Mouse (Mus musculus): Measurements from ENCODE around the gene Mctp1. TPM values are rescaled to one million over a fixed set of nuclear protein-coding genes. Genes with fewer than 3 reads are reported as not detected.

Mctp1 gene
- polyA plus RNA-seq, 1 experiment from 2014 or later: 0.10 TPM

- ChIA-PET CTCF (interaction anchor here (0.8 kb wide), 1 partner anchor 16 kb away, joined by 3 read pairs; no protein-coding TSS in a partner anchor), POLR2A (no interaction called here)
- DNase-seq (ENCODE audit: low read depth, low spot score) (no peak), ATAC-seq (no peak)
- H3K27me3 ChIP-seq: peaks cover 20% of the 10 kb centered on the region
- no peak for TF ChIP-seq CTCF (IDR thresholded peaks at IDR 0.05)
- in situ Hi-C loops (cut with MboI; ENCODE audit: low pct_unique_long_range_greater_than_20kb): no loop called here
These were observed 443.4 kb downstream of the Mctp1 start for GRCm38 (mm10) chr13:76827738-76828137.

DNA sequence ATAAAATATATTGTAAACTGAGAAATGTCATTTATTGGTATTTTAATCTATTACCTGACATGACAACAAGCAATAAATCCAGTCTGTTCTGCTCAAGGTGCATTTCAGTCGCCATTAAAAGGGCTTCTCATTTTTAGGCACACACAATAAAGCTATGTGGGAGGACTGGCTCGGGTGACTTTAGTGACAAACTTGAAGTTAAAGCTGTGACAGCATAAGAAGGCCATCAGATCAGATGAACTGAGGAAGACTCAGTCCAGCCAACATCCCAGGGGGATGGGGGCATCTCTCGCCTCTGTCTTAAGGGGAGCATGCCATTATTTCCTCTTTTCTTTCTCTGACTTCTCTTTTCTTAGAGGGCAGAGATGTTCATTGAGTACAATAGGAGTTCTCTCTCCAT, 453.7 kb downstream of the Mctp1 start:
- in situ Hi-C loops (cut with MboI; ENCODE audit: low pct_unique_long_range_greater_than_20kb): no loop called here
- ATAC-seq: no peak
- ChIA-PET POLR2A (no interaction called here), CTCF (no interaction called here)
- no peak for DNase-seq (ENCODE audit: low read depth, low spot score)
- peaks cover 19% of the 10 kb centered on the region for H3K27me3 ChIP-seq
- no peak for TF ChIP-seq CTCF (IDR thresholded peaks at IDR 0.05)

- POLR2A ChIA-PET: no interaction called here
- H3K27me3 ChIP-seq: peaks cover 19% of the 10 kb centered on the region
- CTCF ChIA-PET: no interaction called here
- in situ Hi-C loops (cut with MboI; ENCODE audit: low pct_unique_long_range_greater_than_20kb): loop anchor here (10.0 kb wide), 1 partner anchor 1344 kb away; no protein-coding TSS in a partner anchor
- no peak for TF ChIP-seq CTCF (IDR thresholded peaks at IDR 0.05)
- ATAC-seq (no peak), DNase-seq (ENCODE audit: low read depth, low spot score) (no peak)
These were observed 456.4 kb downstream of the Mctp1 start for GRCm38 (mm10) chr13:76840712-76841111.

DNA sequence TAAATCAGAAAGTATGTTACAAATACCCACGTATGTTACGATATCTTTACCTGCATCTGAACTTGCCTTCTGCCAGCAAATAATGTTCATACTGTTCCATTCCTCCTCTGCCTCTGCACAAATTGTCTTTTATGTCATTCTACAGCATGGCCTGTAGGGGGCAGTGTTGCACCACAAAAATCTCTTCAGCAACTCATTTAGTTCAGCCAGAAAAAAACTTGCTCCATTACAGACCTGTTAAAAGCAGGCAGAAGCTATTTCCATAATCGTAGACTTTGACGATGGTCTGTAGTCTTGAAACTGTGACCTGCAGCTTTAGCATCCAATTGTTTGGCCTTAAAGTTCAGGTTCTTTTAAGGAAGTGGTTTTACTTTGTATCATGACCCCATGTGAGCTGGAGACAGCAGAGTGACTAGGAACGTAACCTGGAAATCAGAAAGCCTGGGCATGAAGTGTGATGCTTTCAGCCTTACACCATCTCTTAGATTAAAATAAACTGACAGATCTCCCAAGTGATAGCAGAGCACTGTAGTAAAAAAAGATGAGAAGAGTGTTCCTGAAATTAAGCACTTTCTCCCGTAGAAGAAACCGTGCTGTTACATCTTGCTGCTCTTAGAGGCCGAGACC, 460.4 kb downstream of the Mctp1 start:
- ATAC-seq: peak; percentile 51
- CTCF ChIA-PET: interaction anchor here (0.6 to 3.6 kb wide), 9 partner anchors 11 to 485 kb away, joined by 3 to 15 read pairs (median 5); no protein-coding TSS in a partner anchor
- in situ Hi-C loops (cut with MboI; ENCODE audit: low pct_unique_long_range_greater_than_20kb): loop anchor here (10.0 kb wide), 1 partner anchor 1340 kb away; no protein-coding TSS in a partner anchor

DNA sequence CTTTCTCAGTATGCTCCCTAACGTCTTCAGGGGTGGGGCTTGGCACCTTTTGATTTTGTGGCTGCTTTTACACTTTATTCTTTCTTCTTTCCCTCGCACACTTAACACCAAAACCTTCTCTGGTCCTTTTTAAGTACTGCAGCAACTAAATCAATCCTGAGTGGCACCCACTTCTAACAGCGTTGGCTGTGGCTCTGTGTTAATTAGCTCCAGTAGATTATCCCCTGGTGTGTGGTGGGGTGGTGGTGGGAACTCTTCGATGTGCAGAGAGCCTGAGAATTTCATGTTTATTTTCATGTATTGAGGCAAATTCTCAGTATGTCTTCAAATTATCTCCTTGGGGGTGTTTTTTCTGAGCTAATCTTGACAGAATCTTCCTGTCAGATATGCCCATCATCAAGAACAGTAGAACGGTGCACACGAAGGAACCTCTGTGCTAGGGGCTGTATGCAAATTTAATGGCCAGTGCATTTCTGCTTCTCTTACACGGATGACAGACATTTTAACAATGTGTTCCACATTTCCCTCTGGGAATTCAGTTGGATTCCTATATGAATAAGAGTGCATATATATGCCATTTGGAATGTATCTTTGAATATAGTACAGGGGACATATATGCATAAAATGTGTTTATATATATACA, 466.2 kb downstream of the Mctp1 start:
- ChIA-PET CTCF (no interaction called here), POLR2A (no interaction called here)
- TF ChIP-seq CTCF (IDR thresholded peaks at IDR 0.05): no peak
- DNase-seq (ENCODE audit: low read depth, low spot score): no peak
- no peak for ATAC-seq
- in situ Hi-C loops (cut with MboI; ENCODE audit: low pct_unique_long_range_greater_than_20kb): no loop called here
- peaks cover 3% of the 10 kb centered on the region for H3K27me3 ChIP-seq

More for the DNA sequence above, 460.4 kb downstream of the Mctp1 start:
- peak; percentile 64 for TF ChIP-seq CTCF (IDR thresholded peaks at IDR 0.05)
- no peak for DNase-seq (ENCODE audit: low read depth, low spot score)
- peaks cover 5% of the 10 kb centered on the region for H3K27me3 ChIP-seq
- POLR2A ChIA-PET: no interaction called here

GRCm38 (mm10) chr13:76854306-76854705, 470.0 kb downstream of the Mctp1 start:
- ChIA-PET CTCF (no interaction called here), POLR2A (no interaction called here)
- TF ChIP-seq CTCF (IDR thresholded peaks at IDR 0.05): no peak
- DNase-seq (ENCODE audit: low read depth, low spot score) (no peak), ATAC-seq (no peak)
- in situ Hi-C loops (cut with MboI; ENCODE audit: low pct_unique_long_range_greater_than_20kb): no loop called here
- peaks cover 12% of the 10 kb centered on the region for H3K27me3 ChIP-seq

DNA sequence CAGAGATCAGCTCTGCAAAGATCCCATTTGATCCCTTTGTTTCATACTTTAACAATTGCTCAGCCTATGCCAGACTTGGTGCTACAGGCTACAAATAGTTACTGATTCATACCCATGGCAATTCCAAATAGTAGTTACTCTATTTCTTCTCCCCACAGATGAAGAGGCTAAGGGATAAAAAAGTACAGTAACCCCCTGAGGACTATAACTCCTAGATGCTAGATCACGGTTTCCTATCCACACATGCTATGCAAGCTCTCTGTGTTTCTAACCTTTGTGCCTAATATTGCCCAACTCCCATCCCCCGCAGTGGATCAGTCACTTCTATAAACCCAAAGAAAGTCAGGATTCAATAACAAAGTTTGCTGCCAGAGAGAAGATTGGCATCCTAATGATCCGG, 470.7 kb downstream of the Mctp1 start:
- peaks cover 12% of the 10 kb centered on the region for H3K27me3 ChIP-seq
- in situ Hi-C loops (cut with MboI; ENCODE audit: low pct_unique_long_range_greater_than_20kb): no loop called here

GRCm38 (mm10) chr13:76857024-76857423, 472.7 kb downstream of the Mctp1 start:
- ChIA-PET POLR2A (no interaction called here), CTCF (interaction anchor here (2.5 kb wide), 1 partner anchor 13 kb away, joined by 6 read pairs; no protein-coding TSS in a partner anchor)
- no peak for TF ChIP-seq CTCF (IDR thresholded peaks at IDR 0.05)
- peaks cover 12% of the 10 kb centered on the region for H3K27me3 ChIP-seq
- ATAC-seq (no peak), DNase-seq (ENCODE audit: low read depth, low spot score) (no peak)
- in situ Hi-C loops (cut with MboI; ENCODE audit: low pct_unique_long_range_greater_than_20kb): no loop called here

More for the DNA sequence above, 470.7 kb downstream of the Mctp1 start:
- TF ChIP-seq CTCF (IDR thresholded peaks at IDR 0.05): no peak
- ChIA-PET CTCF (interaction anchor here (2.5 kb wide), 1 partner anchor 11 kb away, joined by 6 read pairs; no protein-coding TSS in a partner anchor), POLR2A (no interaction called here)
- no peak for ATAC-seq
- DNase-seq (ENCODE audit: low read depth, low spot score): no peak

DNA sequence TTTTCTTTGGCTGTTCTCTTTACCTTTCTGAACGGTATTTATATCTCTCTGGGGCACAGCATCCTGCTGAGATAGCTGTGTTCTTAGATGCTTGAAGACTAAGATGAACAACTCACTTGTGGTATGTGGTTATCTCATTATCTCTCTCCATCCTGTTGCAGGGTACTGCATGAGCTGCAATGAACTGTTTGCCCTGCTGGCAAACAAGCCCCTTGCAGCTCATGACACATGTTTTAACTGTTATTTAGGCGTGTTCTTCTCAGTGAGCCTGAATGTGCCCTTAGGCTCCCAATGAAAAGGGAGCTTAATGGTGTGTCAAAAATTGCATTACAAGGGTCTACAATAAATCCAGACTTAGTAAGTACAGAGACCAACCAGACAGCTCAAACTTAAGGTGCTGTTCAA, 473.7 kb downstream of the Mctp1 start:
- no peak for TF ChIP-seq CTCF (IDR thresholded peaks at IDR 0.05)
- ATAC-seq (peak; percentile 51), DNase-seq (ENCODE audit: low read depth, low spot score) (no peak)
- ChIA-PET CTCF (interaction anchor here (0.9 to 2.9 kb wide), 2 partner anchors 9 to 13 kb away, joined by 3 to 12 read pairs; no protein-coding TSS in a partner anchor), POLR2A (no interaction called here)
- in situ Hi-C loops (cut with MboI; ENCODE audit: low pct_unique_long_range_greater_than_20kb): no loop called here
- peaks cover 10% of the 10 kb centered on the region for H3K27me3 ChIP-seq

DNA sequence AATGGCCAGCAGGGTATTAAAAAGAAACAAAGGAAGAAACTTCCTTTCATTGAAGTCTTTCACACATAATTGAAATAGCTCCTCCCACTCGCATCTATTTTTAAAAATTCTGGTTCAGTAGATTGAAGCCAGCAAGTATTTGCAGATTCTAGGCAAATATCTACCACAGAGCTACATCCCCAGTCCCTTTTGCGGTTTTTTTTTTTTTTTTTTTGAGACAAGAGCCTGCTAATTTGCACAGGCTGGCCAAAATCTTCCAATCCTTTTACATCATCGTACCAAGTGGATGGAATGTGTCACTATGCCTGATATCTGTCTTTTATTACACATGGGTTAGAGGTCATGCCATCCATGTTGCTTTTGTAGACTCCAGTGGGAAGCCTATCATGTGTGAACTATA, 486.0 kb downstream of the Mctp1 start:
- no peak for DNase-seq (ENCODE audit: low read depth, low spot score)
- H3K27me3 ChIP-seq: no peaks in the 10 kb centered on the region
- ChIA-PET POLR2A (no interaction called here), CTCF (no interaction called here)
- no peak for TF ChIP-seq CTCF (IDR thresholded peaks at IDR 0.05)
- in situ Hi-C loops (cut with MboI; ENCODE audit: low pct_unique_long_range_greater_than_20kb): no loop called here
- ATAC-seq: no peak

All from Patski (cell line).